Mouse (Mus musculus): ENCODE data around the gene 4931406P16Rik.

4931406P16Rik gene

DNA sequence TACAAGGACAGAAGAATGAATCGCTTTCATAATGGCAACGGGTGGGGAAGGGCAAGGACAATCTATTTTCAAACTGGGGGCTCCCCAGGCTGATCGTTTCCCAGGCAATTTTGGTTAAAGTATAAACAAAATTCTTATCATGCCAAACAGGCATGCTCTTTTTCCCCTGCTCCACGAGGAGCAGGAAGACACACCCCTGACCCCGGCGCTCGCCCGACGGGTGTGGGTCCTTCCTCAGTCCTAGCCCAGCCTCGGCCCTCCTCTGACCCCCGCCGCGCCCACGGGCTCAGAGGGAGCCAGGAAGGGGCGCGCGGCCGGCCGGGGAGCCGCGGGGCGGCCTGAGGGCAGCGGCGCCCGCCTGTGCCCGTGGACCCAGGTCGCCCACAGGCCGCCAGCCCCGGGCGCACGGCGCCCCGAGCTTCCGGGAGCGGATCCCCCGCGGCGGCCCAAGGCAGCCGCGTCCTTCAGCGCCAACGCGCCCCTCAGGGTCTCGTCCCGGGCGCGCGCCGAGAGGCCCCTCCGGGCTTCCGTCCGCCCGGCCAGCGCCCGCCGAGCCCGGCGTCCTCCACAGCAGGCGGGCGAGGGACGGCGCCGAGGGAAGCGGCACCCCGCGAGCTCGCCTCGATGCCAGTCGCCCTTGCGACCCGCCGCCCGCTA lies 437 bp downstream of the 4931406P16Rik start:
- no peak for DNase-seq (ENCODE audit: extremely low read depth, low read depth, low spot score)

DNA sequence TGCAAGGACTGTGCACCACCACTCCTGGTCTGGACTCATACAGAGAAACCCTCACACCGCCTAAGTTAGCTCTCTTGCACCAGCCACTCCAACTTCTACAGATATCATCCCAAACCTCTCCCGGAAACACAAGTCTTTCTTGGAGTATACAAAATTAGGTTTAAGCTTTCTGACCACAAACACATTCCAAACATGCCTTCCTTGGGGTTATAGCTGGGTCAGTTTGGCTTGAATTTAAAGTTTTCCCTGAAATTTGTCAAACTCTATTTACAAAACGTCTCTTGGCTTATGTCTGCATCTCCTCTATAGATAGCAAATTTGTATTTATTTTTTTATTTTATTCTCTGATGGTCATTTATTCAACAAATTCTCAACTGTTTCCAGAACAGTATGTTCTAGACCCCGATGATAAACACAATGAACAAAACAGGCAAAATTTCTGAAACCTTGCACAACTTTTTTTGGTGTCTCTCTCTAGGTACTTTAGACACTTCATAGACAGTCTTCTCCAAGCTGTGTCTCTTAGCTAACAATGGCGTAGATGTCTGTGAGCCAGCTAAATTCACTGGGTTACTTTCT lies 4.1 kb downstream of the 4931406P16Rik start:
- no peak for DNase-seq (ENCODE audit: extremely low read depth, low read depth, low spot score)

- DNase-seq (ENCODE audit: extremely low read depth, low read depth, low spot score) = no peak
Measured at GRCm38 (mm10) chr7:34308586-34308985, 4.8 kb downstream of the 4931406P16Rik start.

DNA sequence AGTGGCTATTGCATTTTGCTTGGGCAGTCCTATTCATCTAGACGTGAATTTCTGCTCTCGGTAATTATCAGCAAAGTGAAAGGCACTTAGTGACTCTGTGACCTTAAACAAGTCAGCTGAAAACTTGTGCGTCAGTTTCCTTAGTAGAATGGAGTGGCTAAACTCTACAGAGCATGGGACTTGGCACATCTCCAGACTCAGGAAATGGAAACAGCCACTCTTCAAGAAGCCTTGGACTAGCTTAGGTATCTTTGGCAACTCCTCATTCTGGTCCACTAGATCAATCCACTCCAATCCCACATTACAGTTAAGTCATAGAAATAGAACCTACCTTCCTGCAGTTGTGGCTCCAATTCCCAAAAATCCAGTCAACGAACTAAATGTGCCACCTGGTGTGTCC lies 7.9 kb downstream of the 4931406P16Rik start:
- DNase-seq (ENCODE audit: extremely low read depth, low read depth, low spot score) = no peak

GRCm38 (mm10) chr7:34302651-34303050 lies 10.7 kb downstream of the 4931406P16Rik start:
- no peak for DNase-seq (ENCODE audit: extremely low read depth, low read depth, low spot score)

- DNase-seq (ENCODE audit: extremely low read depth, low read depth, low spot score) = no peak
Measured at GRCm38 (mm10) chr7:34301952-34302351, 11.4 kb downstream of the 4931406P16Rik start.

DNA sequence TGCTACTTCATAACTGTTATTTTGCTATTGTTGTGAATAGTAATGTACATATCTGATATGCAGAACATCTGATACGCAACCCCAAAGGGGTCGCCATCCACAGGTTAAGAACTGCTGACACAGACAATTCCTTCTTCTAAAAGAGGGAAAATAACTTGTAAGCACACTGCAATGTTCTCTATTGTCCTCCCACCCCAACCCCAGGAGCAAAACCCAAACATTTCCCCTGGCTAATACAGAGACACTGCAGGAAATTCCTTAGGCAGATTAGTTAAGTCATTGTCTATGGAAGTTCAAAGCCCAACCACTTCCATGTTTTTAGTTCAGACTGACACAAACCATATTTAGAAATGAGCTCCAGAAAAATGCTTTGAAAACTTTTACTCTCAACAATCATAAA lies 14.5 kb downstream of the 4931406P16Rik start:
- DNase-seq (ENCODE audit: extremely low read depth, low read depth, low spot score) = no peak

DNA sequence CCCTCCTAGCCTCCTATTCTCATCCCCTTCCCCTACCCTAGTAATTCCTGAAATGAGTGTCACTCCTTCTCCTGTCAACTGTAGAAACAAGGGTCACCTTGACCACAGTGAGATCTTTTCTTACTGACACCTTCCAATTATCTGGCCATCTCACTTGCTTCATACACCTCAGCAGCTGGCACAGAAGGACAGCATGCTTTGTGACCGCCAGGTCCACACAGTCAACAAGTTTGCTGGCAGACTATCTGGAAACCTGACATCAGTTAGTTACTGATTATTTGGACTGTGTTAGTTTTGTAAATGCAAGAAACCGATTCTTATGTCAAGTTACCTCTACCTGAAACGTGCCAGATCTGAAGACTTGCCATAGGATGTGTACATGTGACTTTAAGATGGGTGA lies 17.2 kb downstream of the 4931406P16Rik start:
- DNase-seq (ENCODE audit: extremely low read depth, low read depth, low spot score) = no peak

DNA sequence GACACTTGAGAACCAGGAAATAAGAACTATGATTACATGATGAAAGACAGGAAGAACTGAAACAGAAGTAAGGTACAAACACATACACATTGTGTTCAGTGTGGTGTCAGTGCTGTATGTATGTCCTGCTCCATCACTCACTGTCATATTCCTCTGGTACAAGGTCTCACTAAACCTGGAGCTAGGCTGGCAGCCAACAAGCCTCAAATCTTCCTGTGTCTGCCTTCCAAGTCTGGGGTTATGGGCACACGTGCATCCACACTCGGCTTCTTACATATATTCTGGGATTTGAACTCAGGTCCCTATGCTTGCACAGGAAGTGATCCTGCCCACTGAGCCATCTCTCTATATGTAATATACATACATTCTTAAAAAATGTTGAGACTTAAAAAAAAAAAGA lies 20.7 kb downstream of the 4931406P16Rik start:
- DNase-seq (ENCODE audit: extremely low read depth, low read depth, low spot score) = no peak

DNA sequence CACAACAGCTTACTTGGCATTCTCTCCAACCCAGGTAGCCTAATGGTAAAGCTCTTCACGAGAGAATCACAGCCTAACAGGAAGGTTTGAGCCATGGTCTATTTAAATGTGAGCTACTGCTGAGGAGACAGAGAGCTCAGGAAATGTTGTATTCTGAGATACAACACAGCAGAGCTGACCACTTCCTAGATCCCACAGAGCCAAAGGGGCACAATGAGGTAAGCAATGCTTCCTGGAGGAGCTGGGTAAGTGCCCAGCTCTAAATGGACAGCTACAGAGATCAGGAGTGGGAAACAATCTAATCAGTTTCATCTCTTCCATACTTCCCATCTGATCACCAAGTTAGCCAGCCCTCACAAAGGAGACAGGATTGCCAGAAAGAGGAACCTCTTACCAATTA lies 22.1 kb downstream of the 4931406P16Rik start:
- no peak for DNase-seq (ENCODE audit: extremely low read depth, low read depth, low spot score)

GRCm38 (mm10) chr7:34290450-34291151 lies 22.8 kb downstream of the 4931406P16Rik start:
- no peak for DNase-seq (ENCODE audit: extremely low read depth, low read depth, low spot score)

GRCm38 (mm10) chr7:34277656-34278055 lies 35.7 kb downstream of the 4931406P16Rik start:
- no peak for DNase-seq (ENCODE audit: extremely low read depth, low read depth, low spot score)

GRCm38 (mm10) chr7:34276066-34276465 lies 37.3 kb downstream of the 4931406P16Rik start:
- no peak for DNase-seq (ENCODE audit: extremely low read depth, low read depth, low spot score)

DNA sequence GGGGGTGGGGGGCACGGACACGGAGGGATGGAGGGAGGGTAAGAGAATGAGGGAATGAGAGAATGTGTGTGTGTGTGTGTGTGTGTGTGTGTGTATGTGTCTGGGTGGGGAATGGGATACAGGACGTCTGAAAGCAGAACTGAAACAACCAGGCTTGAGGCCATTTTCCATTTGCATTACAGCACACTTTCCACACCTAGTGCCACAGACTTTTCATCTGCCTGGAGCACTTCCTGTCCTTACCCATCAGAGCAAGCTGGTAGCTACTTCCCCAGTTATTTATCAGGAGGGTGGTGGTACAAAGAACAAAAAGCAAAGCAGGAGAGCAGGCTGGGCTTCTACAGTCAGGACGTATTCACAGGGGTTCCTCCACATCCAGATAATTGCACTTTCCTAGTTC lies 40.9 kb downstream of the 4931406P16Rik start:
- no peak for DNase-seq (ENCODE audit: extremely low read depth, low read depth, low spot score)

- DNase-seq (ENCODE audit: extremely low read depth, low read depth, low spot score) = no peak
Measured at GRCm38 (mm10) chr7:34268463-34268862, 44.9 kb downstream of the 4931406P16Rik start.

- DNase-seq (ENCODE audit: extremely low read depth, low read depth, low spot score) = no peak
Measured at GRCm38 (mm10) chr7:34266421-34266820, 46.9 kb downstream of the 4931406P16Rik start.

DNA sequence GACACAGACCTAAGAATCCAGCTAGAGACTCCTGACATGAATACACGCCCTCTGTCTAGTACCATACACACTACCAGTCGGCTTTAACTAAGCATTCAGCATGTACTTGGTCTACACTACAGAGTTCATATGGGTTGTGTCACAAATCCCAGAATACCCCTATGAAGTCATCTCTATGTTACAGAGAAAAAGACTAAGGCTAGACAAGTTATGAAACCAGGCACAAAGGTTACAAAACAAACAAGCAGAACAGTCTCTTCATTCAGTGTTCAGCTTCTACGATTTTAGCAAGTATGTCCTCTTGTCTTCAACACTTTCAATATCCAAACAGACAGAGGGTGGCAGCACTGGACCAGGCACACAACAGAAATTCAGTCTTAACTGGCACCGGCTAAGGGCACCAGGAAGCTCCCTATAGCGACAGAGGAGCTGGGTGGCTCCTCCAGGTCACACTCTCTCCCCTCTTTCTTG lies 47.4 kb downstream of the 4931406P16Rik start:
- no peak for DNase-seq (ENCODE audit: extremely low read depth, low read depth, low spot score)

- no peak for DNase-seq (ENCODE audit: extremely low read depth, low read depth, low spot score)
Measured at GRCm38 (mm10) chr7:34263437-34263836, 49.9 kb downstream of the 4931406P16Rik start.

DNA sequence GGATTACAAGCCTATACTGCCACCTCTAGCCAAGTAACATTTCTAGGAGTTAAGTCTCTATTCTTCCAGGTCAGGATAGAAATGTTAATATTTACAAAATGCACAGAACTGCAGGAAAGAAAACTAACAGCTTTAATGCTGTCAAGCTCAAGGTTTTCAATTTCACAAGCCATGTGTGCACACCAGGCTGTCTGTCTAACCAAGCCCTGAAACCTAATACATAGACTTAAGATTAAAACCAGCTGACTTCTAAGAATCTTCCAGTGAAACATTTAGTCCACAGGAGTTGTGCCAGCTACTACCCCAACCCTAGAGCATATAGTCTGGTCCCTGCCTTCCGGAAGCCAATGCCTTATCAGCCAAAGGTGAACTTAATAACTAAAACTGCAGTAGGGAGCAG lies 54.9 kb downstream of the 4931406P16Rik start:
- no peak for DNase-seq (ENCODE audit: extremely low read depth, low read depth, low spot score)

DNA sequence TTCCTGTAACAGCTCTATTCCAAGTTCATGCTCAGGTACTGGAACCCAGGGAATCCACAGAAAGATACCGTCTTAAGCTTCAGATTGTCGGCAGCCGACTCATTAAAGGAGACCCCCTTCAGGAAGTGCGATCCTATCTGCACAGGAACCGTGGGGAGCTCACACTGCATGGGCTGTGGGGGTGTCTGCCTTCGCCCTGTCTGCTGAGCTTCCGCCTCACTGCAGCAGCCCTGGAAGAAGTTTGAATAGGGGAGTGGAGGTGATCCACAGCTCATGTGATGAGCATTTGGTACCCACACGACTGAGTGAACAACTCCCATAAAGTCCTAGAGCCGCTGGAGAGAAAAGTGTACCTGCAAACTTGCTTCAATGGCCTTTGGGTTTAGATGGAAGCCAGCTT lies 56.1 kb downstream of the 4931406P16Rik start:
- DNase-seq (ENCODE audit: extremely low read depth, low read depth, low spot score) = no peak

- no peak for DNase-seq (ENCODE audit: extremely low read depth, low read depth, low spot score)
Measured at GRCm38 (mm10) chr7:34255916-34256315, 57.4 kb downstream of the 4931406P16Rik start.

DNA sequence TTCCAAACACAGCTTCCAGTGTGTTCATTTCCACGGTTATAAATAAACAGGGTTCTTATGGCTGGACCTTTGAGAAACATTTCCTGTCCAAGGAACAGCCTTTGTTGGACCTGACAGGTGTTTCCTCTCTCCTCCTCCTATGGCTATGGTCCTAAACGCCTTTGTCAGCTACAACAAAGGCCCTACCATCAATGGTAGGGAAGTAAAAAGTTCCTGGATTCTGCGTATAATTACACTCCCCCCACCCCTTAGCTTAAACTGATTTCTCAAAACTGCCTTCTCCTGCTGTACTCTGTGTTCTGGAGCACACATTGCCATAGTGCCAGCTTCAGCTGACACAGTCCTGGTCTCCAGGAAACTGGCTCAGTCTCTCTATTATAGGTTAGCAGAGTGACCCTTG lies 58.2 kb downstream of the 4931406P16Rik start:
- DNase-seq (ENCODE audit: extremely low read depth, low read depth, low spot score) = no peak
